Mouse (Mus musculus): ENCODE data around the gene Tmem161b. TPM values are rescaled to one million over a fixed set of nuclear protein-coding genes. Genes with fewer than 3 reads are reported as not detected.

Gene Tmem161b
- polyA plus RNA-seq (2017; shearing (Covaris generic)), result 28.5 TPM

DNA sequence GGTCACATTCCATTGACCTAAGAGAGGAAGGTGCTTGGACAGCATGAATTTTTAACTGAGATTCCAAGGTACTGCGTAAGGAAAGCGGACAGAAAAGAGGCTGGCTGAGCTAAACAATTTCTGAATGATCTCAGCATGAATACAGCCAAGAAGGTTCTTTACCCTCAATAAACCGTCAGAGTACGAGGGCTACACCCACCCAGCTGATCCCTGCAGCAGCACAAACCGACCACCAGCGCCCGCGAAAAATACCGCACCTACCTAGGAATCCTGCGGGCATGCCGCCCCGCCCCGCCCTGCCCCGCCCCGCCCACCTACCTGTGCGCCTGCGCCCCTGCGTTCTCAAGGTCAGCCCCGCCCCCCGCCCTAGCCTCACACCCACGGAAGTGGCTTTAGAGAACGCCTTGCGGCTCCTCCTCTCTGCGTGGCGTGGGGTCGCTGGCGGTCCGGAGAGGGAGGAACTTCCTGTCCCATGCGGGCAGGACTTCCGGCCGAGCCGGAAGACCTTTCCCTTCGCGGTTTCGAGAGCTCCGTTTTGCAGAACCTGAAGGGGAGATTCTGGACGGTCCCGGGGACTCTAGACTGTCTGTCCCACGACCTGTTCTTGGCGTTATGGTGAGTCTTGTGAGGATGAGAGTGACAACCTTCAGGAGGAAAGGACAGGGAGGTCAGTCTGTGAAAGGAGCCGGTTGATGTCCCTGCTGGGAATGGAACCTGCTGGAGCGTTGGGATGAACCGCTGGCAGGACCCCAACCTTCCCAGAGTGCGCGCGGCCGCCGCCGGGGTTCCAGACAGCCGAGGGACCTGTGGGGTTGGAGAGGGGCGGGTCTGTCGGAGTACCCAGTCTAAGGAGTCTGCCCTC is at the start of gene Tmem161b:
Tmem161b (plus strand) TSS at position 477 of the 862 bp plus-strand sequence.

